ENCODE assay signal across 16 mouse cellular contexts in genomic region chr1:125945136-125945535, GRCm38 (mm10). TPM values are rescaled to one million over a fixed set of nuclear protein-coding genes. Genes with fewer than 3 reads are reported as not detected.
DNase-seq lines count a peak whose midpoint lies in the region; ATAC-seq and TF ChIP-seq lines count a peak whose summit lies in the region.
"Had no signal": no experiment of that assay in that cellular context is flagged by ENCODE, and none has a peak within 500 bp of the region (broad histone marks: within the 10 kb centered on the region; RNA-seq: fewer than 3 reads in every experiment).

No protein-coding gene starts in this region.

- H3K9ac ChIP-seq in forebrain, postnatal 0 days = no peak overlapping the region
- H3K9ac ChIP-seq in forebrain, embryonic 12.5 days = no peak overlapping the region
- no peak overlapping the region for H3K9ac ChIP-seq in heart, embryonic 11.5 days (ENCODE audit: low read depth, low read length)
- H3K9ac ChIP-seq: liver, embryonic 14.5 days had no signal

- DNase-seq in forebrain, postnatal 0 days = peak; percentile 56
- DNase-seq in right cerebral cortex, adult 18-20 months = peak; percentile 64
- DNase-seq in right cerebral cortex, postnatal 4 days = no peak
- peak; percentile 30 to 31 for DNase-seq in left cerebral cortex, postnatal 10 days (ENCODE audit: extremely low spot score in 1 of 2, low spot score in 2 of 2)
- no peak for DNase-seq in urinary bladder, postnatal 36 days (ENCODE audit: low spot score in 2 of 2)
- no peak for DNase-seq in kidney, adult 9 months
- DNase-seq: gastrocnemius, postnatal 36 days had no signal

- H3K9me3 ChIP-seq in forebrain, postnatal 0 days (ENCODE audit: low read length) = no peaks in the 10 kb centered on the region
- no peaks in the 10 kb centered on the region for H3K9me3 ChIP-seq in forebrain, embryonic 12.5 days
- H3K9me3 ChIP-seq in heart, embryonic 11.5 days (replicated peaks; ENCODE audit: control insufficient read depth, low read length) = no peaks in the 10 kb centered on the region
- H3K9me3 ChIP-seq: midbrain, embryonic 10.5 days had no signal

- H3K36me3 ChIP-seq in forebrain, postnatal 0 days (ENCODE audit: insufficient read depth) = no peaks in the 10 kb centered on the region
- H3K36me3 ChIP-seq in forebrain, embryonic 12.5 days (replicated peaks) = no peaks in the 10 kb centered on the region
- no peaks in the 10 kb centered on the region for H3K36me3 ChIP-seq in heart, embryonic 11.5 days (ENCODE audit: control insufficient read depth, insufficient read depth, low read length)
- H3K36me3 ChIP-seq: midbrain, embryonic 10.5 days had no signal

- no peak overlapping the region for H3K4me3 ChIP-seq in forebrain, postnatal 0 days (ENCODE audit: low read depth, low read length)
- H3K4me3 ChIP-seq in forebrain, embryonic 12.5 days (replicated peaks) = no peak overlapping the region
- no peak overlapping the region for H3K4me3 ChIP-seq in heart, embryonic 11.5 days (ENCODE audit: low read depth, low read length)
- H3K4me3 ChIP-seq: midbrain, embryonic 10.5 days had no signal

- no peaks in the 10 kb centered on the region for H3K27me3 ChIP-seq in forebrain, postnatal 0 days (ENCODE audit: insufficient read depth, low read length)
- no peaks in the 10 kb centered on the region for H3K27me3 ChIP-seq in forebrain, embryonic 12.5 days
- H3K27me3 ChIP-seq in heart, embryonic 11.5 days (ENCODE audit: control insufficient read depth, insufficient read depth, low read length) = no peaks in the 10 kb centered on the region

- no peak overlapping the region for H3K27ac ChIP-seq in forebrain, postnatal 0 days (ENCODE audit: low read depth, low read length)
- no peak overlapping the region for H3K27ac ChIP-seq in forebrain, embryonic 12.5 days
- H3K27ac ChIP-seq in heart, embryonic 11.5 days (ENCODE audit: low read depth, low read length) = no peak overlapping the region
- H3K27ac ChIP-seq: kidney, postnatal 0 days; liver, embryonic 14.5 days; midbrain, embryonic 10.5 days had no signal

- peak; percentile 63 for ATAC-seq in forebrain, postnatal 0 days
- ATAC-seq in forebrain, embryonic 12.5 days (ENCODE audit: low FRiP score) = no peak
- ATAC-seq in heart, embryonic 11.5 days (replicated peaks; ENCODE audit: insufficient number of reproducible peaks, low FRiP score, low TSS enrichment) = no peak
- ATAC-seq: activated CD4-positive, CD25-positive, alpha-beta regulatory T cell, adult 4 months; hindbrain, embryonic 16.5 days had no signal

- intact Hi-C loops in left cerebral cortex, postnatal 10 days (cut with DNase I) = no loop called here

- no peak for TF ChIP-seq CTCF in forebrain, postnatal 0 days (IDR thresholded peaks at IDR 0.05; ENCODE audit: low read depth)

- WGBS in forebrain, postnatal 0 days = 46% methylated on average over 9 of the region's 9 CpGs
- WGBS in forebrain, embryonic 12.5 days = 81% methylated on average over 9 of the region's 9 CpGs
- WGBS in heart, embryonic 11.5 days (ENCODE audit: insufficient replicate concordance) = 70% methylated on average over 9 of the region's 9 CpGs

- no peaks in the 10 kb centered on the region for H3K4me1 ChIP-seq in forebrain, postnatal 0 days (ENCODE audit: insufficient read depth)
- H3K4me1 ChIP-seq in forebrain, embryonic 12.5 days = no peaks in the 10 kb centered on the region
- no peaks in the 10 kb centered on the region for H3K4me1 ChIP-seq in heart, embryonic 11.5 days (ENCODE audit: control insufficient read depth, insufficient read depth, low read length)
- H3K4me1 ChIP-seq: midbrain, embryonic 10.5 days had no signal

- H3K4me2 ChIP-seq in forebrain, postnatal 0 days (ENCODE audit: low read depth) = no peak overlapping the region
- no peak overlapping the region for H3K4me2 ChIP-seq in forebrain, embryonic 12.5 days
- H3K4me2 ChIP-seq in heart, embryonic 11.5 days = no peak overlapping the region

RNA-seq across cellular contexts. Expression of gene Lypd1, which starts 32.2 kb away (rescaled TPM):
- 58.9 and 88.7 TPM in 2 replicates for total RNA-seq in forebrain, postnatal 0 days (2014; rRNA removed)
- 51.1 and 76.1 TPM in 2 replicates for polyA plus RNA-seq in forebrain, postnatal 0 days (2015; fragmentation: Nextera tagmentation; extraction: Ambion mirVana)
- 7.2 and 9.0 TPM in 2 replicates for polyA plus RNA-seq in forebrain, embryonic 12.5 days (2016; fragmentation: Nextera tagmentation; extraction: Ambion mirVana)
- 100 to 1,000 TPM; 141 to 168 TPM for total RNA-seq in left cerebral cortex, postnatal 10 days (2021)
- 1.1 and 1.4 TPM in 2 replicates for polyA plus RNA-seq in heart, embryonic 11.5 days (2014; fragmentation: Nextera tagmentation; extraction: Ambion mirVana)
- total RNA-seq: gastrocnemius, postnatal 36 days; MEL had no signal
- polyA plus RNA-seq: C2C12 had no signal

Comparison
In these comparisons a context has a peak if more than half of its experiments do, and no peak if none do; other contexts are left out.
1. DNase-seq: peak in forebrain, postnatal 0 days (single experiment), right cerebral cortex, adult 18-20 months (single experiment) and left cerebral cortex, postnatal 10 days (2 of 2); none in right cerebral cortex, postnatal 4 days (single experiment), urinary bladder, postnatal 36 days (0 of 2) and kidney, adult 9 months (single experiment).